Mouse (Mus musculus) embryo, embryonic 10 days (tissue): Measurements from ENCODE around the gene Zfp993.
"Not testable (repeated sequence)": the region's sequence is repeated elsewhere in the genome, so short reads cannot be mapped to it uniquely, and the experiment has no call there.

ENCODE experiments used
- DNase-seq: peaks from one replicate; pipeline ENCODE4 v3.0.0-alpha.2; 2015; ENCODE audit warnings: low spot score

Gene Zfp993

DNA sequence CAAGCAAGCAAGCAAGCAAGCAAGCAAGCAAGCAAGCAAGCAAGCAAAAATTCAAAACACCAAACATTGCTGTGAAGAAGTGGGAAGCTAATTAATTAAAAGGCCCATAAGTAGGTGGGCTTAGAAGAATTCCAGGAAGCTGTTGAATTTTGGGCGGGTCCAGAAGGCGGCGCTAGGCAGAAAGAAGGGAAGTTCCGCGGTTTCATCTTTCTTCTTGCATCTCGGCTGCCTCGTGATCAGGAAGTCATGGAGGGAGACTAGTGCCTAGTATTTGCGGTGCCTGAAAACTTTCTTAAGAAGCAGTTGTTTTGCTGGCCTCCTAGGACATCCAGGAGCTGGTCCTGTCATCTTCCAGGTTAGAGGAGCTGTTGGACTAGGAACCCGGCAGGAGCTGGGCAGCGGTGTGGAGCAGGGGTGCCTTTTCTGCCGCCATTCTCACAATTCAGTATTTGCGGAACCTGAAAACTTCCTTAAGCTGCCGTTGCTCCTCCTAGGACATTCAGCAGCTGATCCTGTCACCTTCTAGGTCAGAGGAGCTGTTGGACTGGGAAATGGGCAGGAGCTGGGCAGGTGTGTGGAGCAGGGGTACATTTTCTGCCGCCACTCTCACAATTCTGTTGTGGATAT lies at the start of gene Zfp993:
Gene Zfp993 (plus strand): TSS at position 188 of the 627 bp plus-strand sequence.
- DNase-seq: not testable (repeated sequence)

- not testable (repeated sequence) for DNase-seq
These were observed 30.6 kb upstream of the Zfp993 start for GRCm38 (mm10) chr4:146579905-146580873.

- peak; percentile 3 for DNase-seq
These were observed 7.0 kb upstream of the Zfp993 start for GRCm38 (mm10) chr4:146603578-146604399.

- DNase-seq: not testable (repeated sequence)
These were observed 33.6 kb downstream of the Zfp993 start for GRCm38 (mm10) chr4:146644367-146644766.

DNA sequence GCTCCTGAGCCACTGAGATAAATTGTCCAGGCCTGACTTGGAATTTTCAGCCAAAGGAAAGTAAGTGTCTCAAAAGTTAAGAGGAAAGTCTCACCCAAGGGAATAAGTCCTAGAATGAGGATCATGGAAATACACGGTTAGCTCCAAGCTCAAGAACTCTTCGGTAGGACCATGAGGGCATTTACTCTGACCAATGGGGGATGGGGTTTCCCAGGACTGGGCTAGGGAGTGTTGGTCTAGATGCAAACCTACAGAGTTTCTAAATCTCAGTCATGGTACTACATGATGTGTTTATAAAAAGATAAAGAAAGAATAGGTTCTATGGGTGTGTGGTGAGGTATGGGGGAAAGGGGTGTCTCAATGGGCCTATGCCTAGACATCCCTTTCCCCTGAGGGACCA lies 38.9 kb downstream of the Zfp993 start:
- not testable (repeated sequence) for DNase-seq

DNA sequence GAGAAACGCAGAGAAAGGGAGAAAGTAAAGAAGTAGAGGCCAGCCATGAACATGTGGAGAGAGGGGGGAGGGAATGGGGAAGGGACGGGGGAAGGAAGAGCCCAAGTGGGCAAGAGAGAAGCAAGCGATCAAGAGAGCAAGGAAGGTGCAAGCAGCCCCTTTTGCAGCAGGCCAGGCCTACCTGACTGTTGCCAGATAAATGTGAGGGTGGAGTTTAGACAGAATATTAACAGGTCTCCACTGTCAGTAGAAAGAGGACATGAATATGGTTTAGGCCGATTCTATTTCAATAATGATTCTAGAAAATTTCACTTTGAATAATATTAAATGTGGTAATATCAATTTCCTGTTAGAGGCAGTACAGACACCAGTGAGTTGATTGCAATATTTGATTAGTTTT lies 39.4 kb downstream of the Zfp993 start:
- DNase-seq: not testable (repeated sequence)

DNA sequence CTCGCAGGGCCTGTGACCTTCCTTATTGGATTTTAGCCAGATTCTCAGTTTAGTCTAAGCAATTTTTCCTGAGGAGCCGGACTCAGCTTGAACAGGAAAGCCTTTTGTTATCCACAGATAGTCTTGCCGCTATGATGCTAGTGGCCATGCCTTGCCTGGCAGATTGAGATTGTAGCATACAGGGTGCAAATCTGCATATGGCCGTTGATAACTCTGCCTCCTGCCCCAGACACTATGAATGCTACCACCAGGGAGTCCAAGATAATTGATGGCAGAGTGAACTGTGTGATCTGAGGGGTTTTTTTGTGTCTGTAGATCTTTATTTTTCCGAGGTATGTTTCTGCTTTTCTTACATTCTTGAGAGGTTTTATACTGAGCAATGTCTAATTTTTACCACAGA lies 39.9 kb downstream of the Zfp993 start:
- not testable (repeated sequence) for DNase-seq
